Mouse (Mus musculus): ENCODE measurements at regions not wholly inside any gene's neighbourhood (a gene's known extent, or its start where the extent isn't known, plus 50 kb on each side); places are given as distances from the start of the nearest gene placed in this dataset.

DNA sequence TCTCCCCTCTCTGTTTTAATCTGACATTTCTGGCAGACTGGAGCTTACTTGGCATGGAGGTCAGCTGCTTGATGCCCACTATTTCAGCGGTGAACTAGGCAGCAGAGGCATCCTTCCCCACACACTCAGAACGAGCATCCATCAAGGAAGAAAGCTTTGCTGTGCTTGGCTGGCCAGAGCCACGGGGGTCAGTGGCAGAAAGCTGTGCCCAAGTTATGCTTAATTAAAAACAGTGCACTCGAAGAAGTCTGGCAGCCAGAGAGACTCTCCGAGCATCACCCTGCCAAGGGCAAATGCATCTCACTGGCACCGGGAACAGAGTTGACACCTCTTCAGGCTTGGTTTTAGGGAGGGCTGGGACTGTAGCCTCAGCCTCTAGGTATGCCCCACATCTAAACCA, 168.3 kb downstream of the Gm45692 start:
- DNase-seq (ENCODE audit: low spot score) = no peak

DNA sequence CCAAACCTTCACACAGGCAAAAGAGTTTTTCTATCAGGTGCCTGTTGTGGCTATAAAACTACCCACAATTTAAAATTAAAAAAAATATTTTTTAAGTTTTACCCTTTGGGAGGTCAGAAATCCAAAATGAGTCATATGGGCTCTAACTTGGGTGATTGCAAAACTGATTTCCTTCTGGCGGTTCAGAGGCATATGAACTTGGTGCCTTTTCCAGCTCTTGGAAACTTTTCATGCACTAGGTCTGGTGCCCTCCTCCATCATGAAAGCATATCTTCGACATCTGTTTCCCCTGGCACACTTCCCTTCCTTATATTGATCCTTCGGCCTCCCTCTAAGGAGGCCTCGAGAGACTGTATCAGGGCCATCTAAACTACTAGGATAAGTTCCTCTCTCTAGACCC, 168.8 kb downstream of the Gm45692 start:
- DNase-seq (ENCODE audit: low spot score) = no peak

DNA sequence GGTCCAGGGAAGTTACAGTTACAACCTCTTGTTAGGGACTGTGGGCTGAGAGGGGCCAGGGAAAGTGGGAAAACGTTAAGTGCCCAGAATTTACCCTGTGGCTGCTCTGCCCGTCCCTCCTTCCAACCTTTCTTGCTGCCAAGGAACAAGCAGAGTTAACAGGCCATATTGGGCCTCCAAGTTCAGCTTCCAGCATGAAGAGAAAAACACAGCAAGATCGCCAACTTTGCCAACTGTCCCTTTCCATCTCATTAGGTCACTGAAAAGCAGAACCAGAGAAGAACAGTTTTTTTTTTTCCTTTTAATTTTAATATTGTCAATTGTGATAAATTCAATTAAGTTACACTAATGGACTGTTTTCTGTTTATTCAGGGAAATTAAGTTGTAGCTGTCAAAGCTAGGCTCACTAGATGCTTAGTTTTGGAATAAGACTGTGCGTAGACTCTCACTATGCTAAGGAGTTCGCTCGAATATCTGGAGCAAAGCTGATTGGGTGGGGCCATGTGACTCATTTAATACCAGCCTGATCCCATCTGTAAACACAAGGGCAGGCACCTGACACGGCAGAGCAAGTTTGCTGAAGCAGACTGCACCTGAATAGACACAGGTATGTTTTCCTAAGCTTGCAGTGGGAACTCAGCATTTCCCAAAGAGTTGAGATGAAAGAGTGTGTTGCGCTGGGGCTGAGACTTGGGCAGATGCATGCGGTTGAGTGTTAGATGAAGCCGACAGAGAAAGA, 178.9 kb downstream of the Gm45692 start:
- DNase-seq (ENCODE audit: low spot score) = no peak

- no peak for DNase-seq (ENCODE audit: low spot score)
These were observed 180.9 kb downstream of the Gm45692 start for GRCm38 (mm10) chr8:26300246-26300645.

GRCm38 (mm10) chr8:26301961-26302360, 182.6 kb downstream of the Gm45692 start:
- no peak for DNase-seq (ENCODE audit: low spot score)

- DNase-seq (ENCODE audit: low spot score) = no peak
These were observed 185.2 kb downstream of the Gm45692 start for GRCm38 (mm10) chr8:26304566-26304965.

DNA sequence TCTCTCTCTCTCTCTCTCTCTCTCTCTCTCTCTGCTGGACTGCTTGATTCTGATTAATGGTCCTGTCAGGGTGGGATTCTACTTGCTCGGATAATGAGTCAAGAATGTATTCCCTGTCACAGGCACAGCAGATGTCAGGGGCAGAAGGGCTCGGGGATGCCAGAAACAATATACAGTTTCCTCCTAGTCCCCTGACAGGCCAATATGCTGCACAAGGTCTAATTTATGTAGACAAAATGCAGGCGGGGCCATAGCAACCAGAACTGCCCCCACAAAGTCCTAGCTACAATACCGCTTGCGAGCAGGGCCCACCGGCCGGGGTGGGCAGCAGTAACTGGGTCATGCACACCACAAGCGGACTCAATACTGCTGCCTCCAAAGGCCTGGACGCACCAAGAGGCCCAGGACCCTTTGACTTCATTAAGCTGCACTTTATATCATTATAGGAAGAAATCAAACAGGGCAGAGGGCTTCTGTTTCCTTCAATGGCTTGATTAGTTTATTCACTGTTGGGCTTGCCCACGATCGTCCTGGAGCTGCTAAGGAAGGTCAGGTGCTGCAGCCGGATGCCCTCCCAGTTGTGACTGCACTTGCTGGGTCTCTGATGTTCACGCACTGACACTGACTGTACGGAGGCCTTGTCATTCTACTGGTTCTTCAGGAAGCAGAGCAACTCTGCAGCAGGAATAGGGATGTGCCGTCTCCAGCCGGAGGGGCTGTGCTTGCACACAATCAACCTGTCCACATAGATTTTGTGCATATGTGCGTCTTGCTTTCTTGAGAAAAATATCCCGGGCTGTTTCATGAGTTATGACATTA, 185.9 kb downstream of the Gm45692 start:
- no peak for DNase-seq (ENCODE audit: low spot score)

- no peak for DNase-seq (ENCODE audit: low spot score)
These were observed 188.8 kb downstream of the Gm45692 start for GRCm38 (mm10) chr8:26308121-26308641.

DNA sequence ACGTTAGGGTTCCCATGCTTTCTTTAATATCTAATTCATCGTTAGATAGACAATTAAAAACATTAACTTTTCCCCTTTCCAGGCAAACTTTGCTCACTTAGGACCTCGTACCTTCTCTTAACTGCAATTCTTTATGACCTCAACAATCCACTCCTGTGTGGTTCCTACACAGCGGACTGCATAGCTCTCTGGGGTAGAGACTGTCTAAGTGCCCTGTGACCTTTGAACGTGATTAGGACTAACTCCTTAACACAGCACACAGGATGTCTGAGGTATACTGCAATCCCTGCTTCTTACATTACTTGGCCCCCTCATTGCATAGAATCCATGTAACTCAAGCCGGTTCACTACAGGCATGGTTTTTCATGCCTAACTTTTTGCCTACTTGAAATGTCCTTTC, 190.4 kb downstream of the Gm45692 start:
- DNase-seq (ENCODE audit: low spot score) = no peak

GRCm38 (mm10) chr8:26323606-26324350, 204.4 kb downstream of the Gm45692 start:
- no peak for DNase-seq (ENCODE audit: low spot score)

- no peak for DNase-seq (ENCODE audit: low spot score)
These were observed 205.3 kb downstream of the Gm45692 start for GRCm38 (mm10) chr8:26324606-26325005.

- DNase-seq (ENCODE audit: low spot score) = no peak
These were observed 210.5 kb downstream of the Gm45692 start for GRCm38 (mm10) chr8:26329813-26330212.

DNA sequence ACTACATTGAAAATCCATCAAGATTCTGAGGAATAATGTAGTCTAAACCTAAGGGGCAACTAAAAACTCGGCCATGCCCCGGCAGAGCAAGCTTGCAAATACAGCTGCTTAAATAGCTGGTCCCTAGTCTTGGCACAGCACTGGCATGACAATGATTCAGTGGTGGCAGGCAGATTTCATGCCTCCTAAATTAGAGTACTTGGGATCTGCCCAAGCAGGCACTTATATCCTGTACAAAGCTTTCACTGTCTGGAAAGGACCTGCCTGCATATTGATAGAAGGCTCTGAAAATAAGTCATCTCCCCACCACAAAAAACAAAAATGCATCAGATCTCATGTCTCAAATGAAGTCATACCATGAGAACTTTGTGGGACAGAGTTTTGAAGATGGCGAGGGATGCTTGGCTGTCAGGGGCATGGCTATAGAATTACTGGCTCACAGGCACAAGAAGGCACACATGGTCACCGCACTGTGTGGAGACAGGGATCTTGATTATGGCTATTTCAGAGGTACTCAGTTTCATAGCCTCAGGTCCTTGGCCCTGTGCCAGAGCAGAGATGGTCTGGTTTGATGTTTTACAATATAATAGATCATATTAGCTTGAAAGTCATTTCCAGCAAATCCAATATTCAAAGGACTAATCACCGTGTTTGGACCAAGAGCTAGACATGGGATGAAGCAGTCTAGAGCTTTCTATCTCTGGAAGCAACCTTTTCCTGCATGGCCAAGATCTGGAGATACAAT, 217.7 kb downstream of the Gm45692 start:
- no peak for DNase-seq (ENCODE audit: low spot score)

- DNase-seq (ENCODE audit: low spot score) = peak; percentile 51
These were observed 225.7 kb downstream of the Gm45692 start for GRCm38 (mm10) chr8:26345078-26345477.

GRCm38 (mm10) chr8:26349231-26349630, 229.9 kb downstream of the Gm45692 start:
- no peak for DNase-seq (ENCODE audit: low spot score)

DNA sequence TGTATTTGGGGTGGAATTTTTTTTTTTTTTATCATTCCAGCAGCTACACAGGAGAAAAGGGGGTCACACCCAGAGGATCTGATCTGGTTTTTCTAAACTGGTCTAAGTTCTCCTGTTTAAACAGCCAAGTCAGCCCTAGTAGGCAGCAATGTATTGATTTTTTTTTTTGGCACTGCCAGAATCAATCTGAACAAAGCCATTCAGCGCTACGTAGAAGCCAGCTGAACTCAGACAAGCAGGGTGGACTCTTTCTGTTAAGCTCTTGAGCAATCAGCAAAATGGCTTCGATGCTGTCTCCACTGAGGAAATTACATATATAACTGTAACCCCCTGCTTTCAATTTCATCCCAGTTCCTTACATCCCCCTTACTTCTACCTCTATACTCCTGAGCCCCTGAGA, 230.5 kb downstream of the Gm45692 start:
- DNase-seq (ENCODE audit: low spot score) = no peak

GRCm38 (mm10) chr8:26350616-26351015, 231.3 kb downstream of the Gm45692 start:
- DNase-seq (ENCODE audit: low spot score) = no peak

GRCm38 (mm10) chr8:26351643-26352540, 232.6 kb downstream of the Gm45692 start:
- DNase-seq (ENCODE audit: low spot score) = peak; percentile 42

DNA sequence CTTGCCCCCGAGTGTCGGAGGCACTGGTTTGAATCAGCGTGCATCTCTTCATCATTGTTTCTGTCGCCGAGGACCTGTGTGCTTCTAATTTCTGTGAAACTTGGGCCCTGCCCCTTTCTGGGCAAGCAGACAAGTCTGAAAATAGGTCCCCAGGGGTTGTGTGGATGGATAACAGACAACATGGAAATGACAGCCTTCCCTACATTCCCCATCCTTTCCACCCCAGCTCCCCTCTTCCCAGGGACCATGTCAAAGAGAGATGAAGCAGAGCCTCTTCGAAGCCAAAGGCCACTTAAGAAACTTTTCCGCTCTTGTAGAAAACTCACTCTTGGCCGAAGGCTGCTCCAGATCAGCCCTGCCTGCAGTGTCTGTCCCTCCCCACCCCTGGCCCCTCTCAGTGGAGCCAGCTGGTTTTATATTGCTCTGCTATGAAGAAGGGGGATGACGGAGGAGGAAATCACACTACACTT, 233.2 kb downstream of the Gm45692 start:
- peak; percentile 60 for DNase-seq (ENCODE audit: low spot score)

GRCm38 (mm10) chr8:26353476-26353875, 234.1 kb downstream of the Gm45692 start:
- peak; percentile 40 for DNase-seq (ENCODE audit: low spot score)

DNA sequence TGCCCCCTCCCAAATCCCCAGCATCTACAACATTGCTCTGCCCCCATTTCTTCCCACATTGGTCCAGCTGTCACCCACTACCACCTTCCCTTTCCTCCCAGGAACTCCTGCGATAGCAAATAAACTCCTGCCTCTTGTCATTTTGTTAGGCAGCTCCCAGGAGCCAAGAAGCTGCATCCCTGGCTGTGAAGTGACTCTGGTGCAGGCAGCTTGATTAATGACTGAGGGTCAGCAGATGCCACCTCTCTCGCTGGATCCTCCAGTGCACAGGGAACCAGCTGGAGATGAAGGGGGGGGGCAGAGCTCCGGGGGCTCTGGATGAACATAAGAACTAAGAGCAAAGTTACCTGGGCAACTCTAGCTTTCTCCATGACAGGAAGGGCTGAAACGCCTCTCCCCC, 235.2 kb downstream of the Gm45692 start:
- no peak for DNase-seq (ENCODE audit: low spot score)
